Mouse (Mus musculus) heart, embryonic 11.5 days (tissue): ENCODE results near the gene Ticam1. TPM values are rescaled to one million over a fixed set of nuclear protein-coding genes. Genes with fewer than 3 reads are reported as not detected.

Experiments
- ATAC-seq: fragments of 200-750 bp; cut with Nextera tagmentation; replicated peaks from 2 replicates; pipeline ENCODE4 v1.8.0; 2017; ENCODE audit warnings: moderate library complexity; ENCODE audit not compliant: insufficient number of reproducible peaks, low FRiP score, low TSS enrichment
- H3K27ac ChIP-seq: fragments of 300-500 bp; sonication (generic); 2 replicates; pipeline ENCODE4 v1.5.1; 2014; ENCODE audit warnings: mild to moderate bottlenecking, low read depth, low read length
- H3K27me3 ChIP-seq: fragments of 300-500 bp; sonication (generic); 2 replicates; pipeline ENCODE4 v1.6.1; 2014; ENCODE audit warnings: mild to moderate bottlenecking, low read length, mixed read lengths; ENCODE audit not compliant: control insufficient read depth, insufficient read depth
- H3K36me3 ChIP-seq: fragments of 300-500 bp; sonication (generic); 2 replicates; pipeline ENCODE4 v1.6.1; 2014; ENCODE audit warnings: mild to moderate bottlenecking, low read length, moderate library complexity, mixed read lengths; ENCODE audit not compliant: control insufficient read depth, insufficient read depth
- H3K4me1 ChIP-seq: fragments of 300-500 bp; sonication (generic); 2 replicates; pipeline ENCODE4 v1.6.1; 2014; ENCODE audit warnings: low read length; ENCODE audit not compliant: control insufficient read depth, insufficient read depth
- H3K4me2 ChIP-seq: fragments of 300-500 bp; sonication (generic); 2 replicates; pipeline ENCODE4 v1.6.1; 2014; ENCODE audit warnings: mild to moderate bottlenecking, moderate library complexity
- H3K4me3 ChIP-seq: fragments of 300-500 bp; sonication (generic); 2 replicates; pipeline ENCODE4 v1.5.1; 2014; ENCODE audit warnings: low read depth, low read length
- H3K9ac ChIP-seq: fragments of 300-500 bp; sonication (generic); 2 replicates; pipeline ENCODE4 v1.6.1; 2014; ENCODE audit warnings: mild to moderate bottlenecking, low read depth, low read length, moderate library complexity
- H3K9me3 ChIP-seq: fragments of 300-500 bp; sonication (generic); replicated peaks from 2 replicates; pipeline ENCODE4 v1.6.1; 2016; ENCODE audit warnings: low read length; ENCODE audit not compliant: control insufficient read depth
- WGBS: fragments of 180-500 bp; shearing (Covaris S2); extraction: QIAGEN DNeasy Blood & Tissue Kit; methylation state at CpG from one replicate; pipeline ENCODE4 v1.1.7; 2014; ENCODE audit not compliant: insufficient replicate concordance; 5-methylcytosine and 5-hydroxymethylcytosine counted together
- microRNA counts: library from miRNA; unstranded; fragments of <30 nt; microRNA quantifications from one replicate; lab custom pipeline; 2015
- microRNA-seq: library from miRNA; unstranded; fragments of <30 nt; microRNA quantifications from one replicate; pipeline ENCODE4, GENCODE M21; 2016; ENCODE audit warnings: borderline number of aligned reads
- polyA plus RNA-seq: library from polyadenylated mRNA; unstranded; fragments of >200 nt; fragmentation: Nextera tagmentation; extraction: Ambion mirVana; gene quantifications from 2 replicates; pipeline ENCODE4 v1.2.1, GENCODE M21; 2014

Ticam1 gene
- polyA plus RNA-seq, 1 experiment from 2014 or later, result 11.4 TPM

DNA sequence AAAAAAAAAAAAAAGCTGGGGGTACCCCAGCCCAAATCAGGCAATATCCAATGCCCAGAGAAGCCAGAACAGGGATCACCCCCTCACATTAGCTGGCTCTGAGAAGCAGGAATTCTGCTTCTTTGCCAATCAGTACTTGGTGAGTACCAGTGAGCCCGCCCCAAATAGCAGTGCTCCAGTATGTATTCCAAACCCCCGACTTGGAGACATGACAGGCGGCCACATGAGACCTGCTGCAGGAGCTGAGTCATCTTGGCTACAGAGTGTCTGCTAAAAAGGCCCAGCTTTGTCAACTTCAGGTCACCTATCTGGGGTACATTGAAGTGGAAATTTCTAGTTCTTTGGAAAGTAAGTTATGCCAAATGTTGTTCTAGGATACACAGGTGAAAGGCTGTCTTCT is 50.0 kb downstream of the Ticam1 start:
- 60% methylated on average over 3 of the region's 3 CpGs for WGBS

DNA sequence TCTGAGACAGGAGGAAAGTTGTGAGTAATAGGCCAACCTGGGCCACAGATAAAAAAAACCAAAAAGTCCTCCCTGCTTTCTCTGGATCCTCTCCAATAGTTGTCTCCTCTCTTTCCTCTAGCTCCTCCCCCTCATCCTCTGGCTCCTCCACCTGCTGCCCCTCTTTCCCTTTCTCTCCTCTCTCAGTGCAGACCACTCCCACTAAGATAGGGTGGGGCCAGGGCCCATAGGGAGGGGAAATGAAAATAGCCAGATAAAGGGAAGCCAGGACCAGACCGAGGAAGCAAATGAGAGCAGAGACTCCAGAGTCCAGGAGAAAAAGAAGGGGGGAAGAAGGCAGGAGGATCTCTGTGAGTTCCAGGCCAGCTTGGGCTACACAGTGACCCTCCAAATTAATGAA is 51.7 kb downstream of the Ticam1 start:
- H3K36me3 ChIP-seq, result no peaks in the 10 kb centered on the region
- H3K9ac ChIP-seq, result no peak overlapping the region
- ATAC-seq, result no peak
- WGBS, result 17% methylated on average over 1 of the region's 1 CpGs
- no peaks in the 10 kb centered on the region for H3K9me3 ChIP-seq
- H3K4me1 ChIP-seq, result no peaks in the 10 kb centered on the region
- H3K27me3 ChIP-seq, result no peaks in the 10 kb centered on the region
- H3K27ac ChIP-seq, result no peak overlapping the region
- no peak overlapping the region for H3K4me3 ChIP-seq
- H3K4me2 ChIP-seq, result no peak overlapping the region

More for the DNA sequence above, 50.0 kb downstream of the Ticam1 start:
- ATAC-seq, result no peak
- Histone ChIP-seq H3K36me3 (no peaks in the 10 kb centered on the region), H3K4me2 (no peak overlapping the region), H3K9me3 (no peaks in the 10 kb centered on the region), H3K27me3 (no peaks in the 10 kb centered on the region), H3K4me3 (no peak overlapping the region), H3K9ac (no peak overlapping the region), H3K27ac (no peak overlapping the region), H3K4me1 (no peaks in the 10 kb centered on the region)

DNA sequence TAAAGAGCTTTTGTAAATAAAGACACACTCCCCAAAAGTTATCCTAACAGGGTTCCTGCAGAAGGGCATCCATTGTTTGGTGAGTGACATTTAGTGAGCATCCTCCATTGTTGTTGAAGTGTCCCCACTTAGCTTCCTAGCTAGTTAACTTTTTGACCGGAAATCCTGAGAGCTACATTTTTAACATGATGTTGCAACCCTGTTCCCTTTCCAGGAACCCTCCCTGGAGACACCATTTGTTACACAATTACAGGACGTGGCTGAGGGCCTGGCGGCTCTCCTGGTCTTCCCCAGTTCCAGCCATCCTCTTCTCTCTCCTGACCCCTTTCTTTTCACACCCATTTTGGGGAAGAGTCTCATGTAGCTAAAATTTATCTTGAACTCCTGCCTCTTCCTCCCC is 56.8 kb downstream of the Ticam1 start:
- peaks cover 2% of the 10 kb centered on the region; the same call in 1 of the 2 replicates for H3K36me3 ChIP-seq
- 54% methylated on average over 3 of the region's 3 CpGs for WGBS
- H3K4me1 ChIP-seq, result peaks cover 14% of the 10 kb centered on the region
- H3K27me3 ChIP-seq, result no peaks in the 10 kb centered on the region
- no peak for ATAC-seq
- H3K27ac ChIP-seq, result no peak overlapping the region
- H3K4me2 ChIP-seq, result peak overlapping the region; percentile 87; the same call in 1 of the 2 replicates
- no peak overlapping the region for H3K9ac ChIP-seq
- no peak overlapping the region for H3K4me3 ChIP-seq
- no peaks in the 10 kb centered on the region for H3K9me3 ChIP-seq

MicroRNAs within 50 kb of the gene (microRNA counts, 519-probe panel; counts per million panel counts)
- microRNA mmu-miR-7b (lab: Ali Mortazavi, UCI), result 32.2 counts per million

Small RNAs within 50 kb of the gene (microRNA-seq; reads per million reads assigned to microRNA genes)
- 4.9 reads per million, percentile 39 among the genes with 10 or more reads in this experiment for gene Mir7b

Other genes with a start within 250 kb of the Ticam1 start
- gene Sh3gl1, start 240.2 kb downstream of the Ticam1 start, polyA plus RNA-seq, result 89.9 and 90.6 TPM in 2 replicates
- 13.4 and 13.5 TPM in 2 replicates for gene Chaf1a, start 236.3 kb downstream of the Ticam1 start, polyA plus RNA-seq
- 37.3 and 39.4 TPM in 2 replicates for gene Ubxn6, start 201.8 kb downstream of the Ticam1 start, polyA plus RNA-seq
- 77.2 and 82.9 TPM in 2 replicates for gene Hdgfl2, start 197.2 kb downstream of the Ticam1 start, polyA plus RNA-seq
- gene Plin4, start 167.0 kb downstream of the Ticam1 start, polyA plus RNA-seq, result 0.10 and 0.11 TPM in 2 replicates
- gene Plin5, start 159.2 kb downstream of the Ticam1 start, polyA plus RNA-seq, result 0.18 and 0.33 TPM in 2 replicates
- not detected in 2 replicates for gene Lrg1, start 154.8 kb downstream of the Ticam1 start, polyA plus RNA-seq
- gene Sema6b, start 136.4 kb downstream of the Ticam1 start, polyA plus RNA-seq, result 0.11 and 0.33 TPM in 2 replicates
- gene Tnfaip8l1, start 114.3 kb downstream of the Ticam1 start, polyA plus RNA-seq, result 4.7 and 6.0 TPM in 2 replicates
- gene Mydgf, start 92.9 kb downstream of the Ticam1 start, polyA plus RNA-seq, result 78.6 and 87.8 TPM in 2 replicates
- 21.4 and 23.2 TPM in 2 replicates for gene Dpp9, start 57.9 kb downstream of the Ticam1 start, polyA plus RNA-seq
- gene Fem1a, start 20.0 kb downstream of the Ticam1 start, polyA plus RNA-seq, result 17.9 and 19.3 TPM in 2 replicates
- gene Plin3, start 16.1 kb upstream of the Ticam1 start, polyA plus RNA-seq, result 58.8 and 77.3 TPM in 2 replicates
- not detected in 2 replicates for gene Arrdc5, start 23.5 kb upstream of the Ticam1 start, polyA plus RNA-seq
- gene Uhrf1, start 26.5 kb upstream of the Ticam1 start, polyA plus RNA-seq, result 53.0 and 62.4 TPM in 2 replicates
- 19.6 and 22.8 TPM in 2 replicates for gene Kdm4b, start 49.3 kb upstream of the Ticam1 start, polyA plus RNA-seq
- 53.0 and 58.1 TPM in 2 replicates for gene Ptprs, start 199.7 kb upstream of the Ticam1 start, polyA plus RNA-seq
- gene Znrf4, start 235.6 kb upstream of the Ticam1 start, polyA plus RNA-seq, result not detected in 2 replicates